In genomic region chr17:31835528-31836263, GRCm38 (mm10) we compare ENCODE assay signal across 10 mouse cellular contexts. TPM values are rescaled to one million over a fixed set of nuclear protein-coding genes. Genes with fewer than 3 reads are reported as not detected.
DNase-seq lines count a peak whose midpoint lies in the region; ATAC-seq lines count a peak whose summit lies in the region.
"Had no signal": no experiment of that assay in that cellular context is flagged by ENCODE, and none has a peak within 500 bp of the region (broad histone marks: within the 10 kb centered on the region; RNA-seq: fewer than 3 reads in every experiment).

No protein-coding gene starts in this region.

- no peak for ATAC-seq in midbrain, embryonic 11.5 days (ENCODE audit: low FRiP score)
- peak; percentile 57 for ATAC-seq in liver, embryonic 16.5 days (ENCODE audit: low read depth)
- ATAC-seq in stomach, embryonic 14.5 days (ENCODE audit: insufficient number of reproducible peaks, insufficient read depth, low FRiP score, low read depth), result no peak
- ATAC-seq in midbrain, embryonic 16.5 days, result no peak
- ATAC-seq: inflammation-experienced regulatory T-cells, adult 6 months had no signal

- peaks cover 25% of the 10 kb centered on the region for H3K4me1 ChIP-seq in midbrain, embryonic 10.5 days
- no peaks in the 10 kb centered on the region for H3K4me1 ChIP-seq in midbrain, embryonic 11.5 days (ENCODE audit: control insufficient read depth, insufficient read depth, low read length)
- peaks cover 11% of the 10 kb centered on the region for H3K4me1 ChIP-seq in liver, embryonic 16.5 days (ENCODE audit: control insufficient read depth, low read depth, low read length)
- H3K4me1 ChIP-seq in stomach, embryonic 14.5 days (ENCODE audit: control insufficient read depth, insufficient read depth, low read length), result peaks cover 21% of the 10 kb centered on the region
- no peaks in the 10 kb centered on the region for H3K4me1 ChIP-seq in midbrain, embryonic 16.5 days (ENCODE audit: control insufficient read depth, insufficient read depth, low read length)

- H3K27ac ChIP-seq in midbrain, embryonic 10.5 days (replicated peaks), result 0 out of 2 replicates have a peak overlapping the region, but pooled peaks have one; percentile 55
- no peak overlapping the region for H3K27ac ChIP-seq in midbrain, embryonic 11.5 days (ENCODE audit: low read depth, low read length)
- peak overlapping the region; percentile 63 for H3K27ac ChIP-seq in liver, embryonic 16.5 days (ENCODE audit: low read length)
- H3K27ac ChIP-seq in stomach, embryonic 14.5 days (ENCODE audit: low read length), result peak overlapping the region; percentile 84; the same call in 1 of the 2 replicates
- no peak overlapping the region for H3K27ac ChIP-seq in midbrain, embryonic 16.5 days (ENCODE audit: low read length)

- intact Hi-C loops in gastrocnemius, postnatal 14 days (cut with DNase I; ENCODE audit: low total_unique reads), result no loop called here

- no peaks in the 10 kb centered on the region for H3K27me3 ChIP-seq in midbrain, embryonic 10.5 days (ENCODE audit: low read depth, poor library complexity, severe bottlenecking)
- H3K27me3 ChIP-seq in midbrain, embryonic 11.5 days (ENCODE audit: control insufficient read depth, insufficient read depth, low read length), result no peaks in the 10 kb centered on the region
- no peaks in the 10 kb centered on the region for H3K27me3 ChIP-seq in liver, embryonic 16.5 days (ENCODE audit: control insufficient read depth, insufficient read depth, low read depth, low read length)
- H3K27me3 ChIP-seq in stomach, embryonic 14.5 days (ENCODE audit: control insufficient read depth, insufficient read depth, low read length), result no peaks in the 10 kb centered on the region
- H3K27me3 ChIP-seq in midbrain, embryonic 16.5 days (ENCODE audit: control insufficient read depth, insufficient read depth, low read depth, low read length), result no peaks in the 10 kb centered on the region

- no peak overlapping the region for H3K4me3 ChIP-seq in midbrain, embryonic 10.5 days
- no peak overlapping the region for H3K4me3 ChIP-seq in midbrain, embryonic 11.5 days (ENCODE audit: low read depth, low read length)
- no peak overlapping the region for H3K4me3 ChIP-seq in liver, embryonic 16.5 days (ENCODE audit: low read depth, low read length)
- H3K4me3 ChIP-seq in stomach, embryonic 14.5 days (ENCODE audit: low read depth, low read length), result no peak overlapping the region
- no peak overlapping the region for H3K4me3 ChIP-seq in midbrain, embryonic 16.5 days (ENCODE audit: low read depth, low read length)

- H3K4me2 ChIP-seq in midbrain, embryonic 11.5 days, result no peak overlapping the region
- H3K4me2 ChIP-seq in liver, embryonic 16.5 days (ENCODE audit: low read depth, low read length), result 0 out of 2 replicates have a peak overlapping the region, but pooled peaks have one; percentile 6
- H3K4me2 ChIP-seq in stomach, embryonic 14.5 days (replicated peaks; ENCODE audit: low read depth, low read length), result no peak overlapping the region
- no peak overlapping the region for H3K4me2 ChIP-seq in midbrain, embryonic 16.5 days (ENCODE audit: low read length)

- no peak overlapping the region for H3K9ac ChIP-seq in midbrain, embryonic 11.5 days (ENCODE audit: low read length)
- no peak overlapping the region for H3K9ac ChIP-seq in liver, embryonic 16.5 days (ENCODE audit: low read depth, low read length)
- no peak overlapping the region for H3K9ac ChIP-seq in stomach, embryonic 14.5 days (replicated peaks; ENCODE audit: low read depth, low read length)
- no peak overlapping the region for H3K9ac ChIP-seq in midbrain, embryonic 16.5 days (ENCODE audit: low read depth, low read length)

- H3K36me3 ChIP-seq in midbrain, embryonic 10.5 days, result no peaks in the 10 kb centered on the region
- H3K36me3 ChIP-seq in midbrain, embryonic 11.5 days (ENCODE audit: control insufficient read depth, insufficient read depth, low read length), result no peaks in the 10 kb centered on the region
- H3K36me3 ChIP-seq in liver, embryonic 16.5 days (ENCODE audit: control insufficient read depth, insufficient read depth), result no peaks in the 10 kb centered on the region
- H3K36me3 ChIP-seq in stomach, embryonic 14.5 days (ENCODE audit: control insufficient read depth, insufficient read depth, low read length), result no peaks in the 10 kb centered on the region
- no peaks in the 10 kb centered on the region for H3K36me3 ChIP-seq in midbrain, embryonic 16.5 days (ENCODE audit: control insufficient read depth, insufficient read depth, low read length)

- H3K9me3 ChIP-seq in midbrain, embryonic 10.5 days (replicated peaks), result peaks cover 8% of the 10 kb centered on the region
- no peaks in the 10 kb centered on the region for H3K9me3 ChIP-seq in midbrain, embryonic 11.5 days (ENCODE audit: control insufficient read depth, low read length)
- no peaks in the 10 kb centered on the region for H3K9me3 ChIP-seq in liver, embryonic 16.5 days (replicated peaks; ENCODE audit: control insufficient read depth, low read length)
- H3K9me3 ChIP-seq in stomach, embryonic 14.5 days (ENCODE audit: control insufficient read depth, low read depth, low read length), result peaks cover 7% of the 10 kb centered on the region; the same call in 1 of the 2 replicates
- H3K9me3 ChIP-seq in midbrain, embryonic 16.5 days (replicated peaks; ENCODE audit: control insufficient read depth, low read length, poor library complexity, severe bottlenecking), result no peaks in the 10 kb centered on the region

- peak; percentile 19 for DNase-seq in adrenal gland, postnatal 10 days
- no peak for DNase-seq in adrenal gland, postnatal 4 days (ENCODE audit: low spot score in 2 of 2)
- no peak for DNase-seq in midbrain, embryonic 10.5 days (ENCODE audit: low spot score)
- DNase-seq in midbrain, embryonic 11.5 days (ENCODE audit: low spot score, missing footprints), result no peak
- DNase-seq in gastrocnemius, postnatal 14 days, result no peak
- DNase-seq: right cerebral cortex, postnatal 25 days had no signal

- 93% methylated on average over 11 of the region's 11 CpGs for WGBS in midbrain, embryonic 10.5 days
- WGBS in midbrain, embryonic 11.5 days, result 91% methylated on average over 11 of the region's 11 CpGs
- 42% methylated on average over 11 of the region's 11 CpGs for WGBS in liver, embryonic 16.5 days (ENCODE audit: insufficient replicate concordance)
- WGBS in stomach, embryonic 14.5 days, result 93% methylated on average over 11 of the region's 11 CpGs
- WGBS in midbrain, embryonic 16.5 days, result 93% methylated on average over 11 of the region's 11 CpGs

RNA-seq across cellular contexts. Expression of gene Sik1, which starts 19.9 kb away (rescaled TPM):
- 100 to 1,000 TPM in 1 of 2 experiments, 10 to 100 TPM in 1; 25.4 to 112 TPM for total RNA-seq in adrenal gland, postnatal 10 days (2021)
- total RNA-seq in adrenal gland, postnatal 4 days (2021), result 10 to 100 TPM; 27.1 to 28.0 TPM
- polyA plus RNA-seq in midbrain, embryonic 10.5 days (2016; fragmentation: Nextera tagmentation; extraction: Ambion mirVana), result 9.2 TPM in 2 replicates
- 8.9 and 14.0 TPM in 2 replicates for polyA plus RNA-seq in midbrain, embryonic 11.5 days (2014; fragmentation: Nextera tagmentation; extraction: Ambion mirVana)
- 5.4 and 5.9 TPM in 2 replicates for polyA plus RNA-seq in liver, embryonic 16.5 days (2015; fragmentation: Nextera tagmentation; extraction: Ambion mirVana)
- 19.7 and 20.8 TPM in 2 replicates for polyA plus RNA-seq in stomach, embryonic 14.5 days (2014; fragmentation: Nextera tagmentation; extraction: Ambion mirVana)
- total RNA-seq in gastrocnemius, postnatal 14 days (2021), result 10 to 100 TPM; 18.1 to 18.6 TPM
- 16.7 and 20.9 TPM in 2 replicates for polyA plus RNA-seq in midbrain, embryonic 16.5 days (2015; fragmentation: Nextera tagmentation; extraction: Ambion mirVana)

Comparison
In these comparisons a context has a peak if more than half of its experiments do, and no peak if none do; other contexts are left out.
1. H3K27ac ChIP-seq: peak in midbrain, embryonic 10.5 days (single experiment), liver, embryonic 16.5 days (single experiment) and stomach, embryonic 14.5 days (single experiment); none in midbrain, embryonic 11.5 days (single experiment) and midbrain, embryonic 16.5 days (single experiment).